Mouse (Mus musculus) fibroblast of lung, adult 2 months (primary cell): ENCODE measurements around the gene Sez6l.

Source experiments
- DNase-seq: peaks from one replicate; pipeline ENCODE4 v3.0.0-alpha.2; 2011; ENCODE audit warnings: low read depth

The Sez6l gene

DNA sequence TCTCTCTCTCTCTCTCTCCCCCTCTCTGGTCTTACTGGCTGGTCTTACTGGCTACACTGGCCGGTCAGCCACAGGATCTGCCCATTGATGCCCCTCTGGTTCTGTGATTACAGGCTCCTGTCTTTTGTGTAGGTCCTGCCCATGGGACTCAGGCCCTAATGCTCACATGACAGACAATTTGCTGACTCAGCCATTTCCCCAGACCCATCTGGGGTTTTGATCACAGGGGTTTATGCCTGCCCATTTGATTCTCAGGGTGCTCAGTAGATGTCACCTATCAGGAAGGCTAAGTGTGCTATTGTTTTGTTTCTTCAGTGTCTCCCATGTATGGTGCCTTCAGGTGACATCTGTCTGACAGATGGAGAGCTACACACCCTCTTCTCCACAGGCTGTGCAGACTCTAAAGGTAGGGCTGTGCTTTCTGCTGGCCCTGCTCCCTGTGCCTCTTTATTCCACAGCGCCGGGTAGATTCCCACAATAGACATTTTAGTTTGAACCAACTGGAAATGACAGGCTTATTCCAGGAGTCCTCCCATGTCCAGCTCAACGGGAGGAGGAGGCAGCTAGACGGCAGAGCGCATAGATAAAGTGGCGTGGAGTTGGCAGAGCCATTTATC, 80.1 kb downstream of the Sez6l start:
- DNase-seq, result no peak

GRCm38 (mm10) chr5:112493492-112493891, 83.5 kb downstream of the Sez6l start:
- no peak for DNase-seq

- DNase-seq, result no peak
These were observed 85.5 kb downstream of the Sez6l start for GRCm38 (mm10) chr5:112491489-112491888.

- no peak for DNase-seq
These were observed 88.7 kb downstream of the Sez6l start for GRCm38 (mm10) chr5:112488101-112488776.

- DNase-seq, result no peak
These were observed 89.5 kb downstream of the Sez6l start for GRCm38 (mm10) chr5:112487504-112487903.

DNA sequence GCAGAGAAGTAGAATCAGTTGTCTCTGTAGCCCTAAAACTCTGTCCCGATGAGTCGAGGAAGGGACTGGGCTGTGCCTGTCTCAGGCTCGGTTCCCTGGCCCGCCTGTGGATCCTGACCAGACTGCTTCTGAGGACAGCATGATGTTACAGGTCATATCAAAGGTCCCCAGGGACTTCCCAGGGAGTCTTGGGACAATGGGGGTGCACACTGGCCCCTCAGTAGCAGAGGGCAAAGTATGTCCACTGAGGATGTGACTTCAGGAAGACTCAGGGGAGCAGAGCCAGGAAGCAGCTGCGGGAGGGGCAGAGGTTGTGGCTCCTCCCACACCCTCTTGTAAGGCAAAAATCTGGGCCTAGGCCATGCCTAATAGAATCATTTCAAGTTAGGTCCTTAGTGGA, 90.6 kb downstream of the Sez6l start:
- DNase-seq, result no peak

GRCm38 (mm10) chr5:112484924-112485715, 91.9 kb downstream of the Sez6l start:
- DNase-seq, result no peak

DNA sequence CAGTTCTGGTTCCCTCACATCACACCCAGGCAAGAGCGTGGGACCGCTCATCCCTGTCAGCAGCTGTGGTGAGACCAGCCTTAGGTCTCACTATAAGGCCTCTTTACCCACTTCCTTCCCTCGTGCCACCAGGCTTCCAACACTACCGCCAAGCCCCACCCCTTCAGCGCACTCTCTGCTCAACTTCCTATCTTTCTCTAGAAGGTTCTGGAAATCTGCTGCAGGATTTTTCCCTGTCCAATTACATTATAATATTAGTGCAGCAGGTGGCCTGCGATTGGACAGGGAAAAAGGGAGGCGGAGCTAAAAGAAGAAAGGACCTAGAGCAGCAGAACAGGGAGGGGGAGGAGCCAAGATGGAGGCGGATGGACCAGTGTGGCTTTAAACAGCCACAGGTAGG, 94.0 kb downstream of the Sez6l start:
- DNase-seq, result no peak

- no peak for DNase-seq
These were observed 94.4 kb downstream of the Sez6l start for GRCm38 (mm10) chr5:112482551-112482950.

DNA sequence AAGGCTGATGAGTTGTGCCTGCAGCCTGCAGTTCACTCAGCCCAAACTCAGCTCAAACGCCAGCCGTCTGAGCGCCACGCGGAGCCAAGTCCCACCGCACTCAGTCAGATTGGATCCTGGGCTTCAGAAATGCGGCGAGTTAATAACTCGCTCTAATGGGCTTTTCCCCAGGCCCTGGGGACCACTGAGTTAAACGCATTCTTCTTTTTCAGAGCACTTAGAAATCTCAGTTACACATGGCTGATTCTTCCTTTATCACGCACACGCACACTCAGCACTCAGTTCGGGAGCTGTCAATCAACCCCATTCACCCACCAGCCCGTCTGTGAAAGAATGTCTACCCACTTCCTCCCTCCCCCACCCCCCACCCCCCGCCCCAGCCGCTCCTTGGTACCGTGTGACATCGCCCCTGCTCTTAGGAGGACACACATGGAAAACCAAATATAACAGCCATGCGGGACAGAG, 95.0 kb downstream of the Sez6l start:
- no peak for DNase-seq

DNA sequence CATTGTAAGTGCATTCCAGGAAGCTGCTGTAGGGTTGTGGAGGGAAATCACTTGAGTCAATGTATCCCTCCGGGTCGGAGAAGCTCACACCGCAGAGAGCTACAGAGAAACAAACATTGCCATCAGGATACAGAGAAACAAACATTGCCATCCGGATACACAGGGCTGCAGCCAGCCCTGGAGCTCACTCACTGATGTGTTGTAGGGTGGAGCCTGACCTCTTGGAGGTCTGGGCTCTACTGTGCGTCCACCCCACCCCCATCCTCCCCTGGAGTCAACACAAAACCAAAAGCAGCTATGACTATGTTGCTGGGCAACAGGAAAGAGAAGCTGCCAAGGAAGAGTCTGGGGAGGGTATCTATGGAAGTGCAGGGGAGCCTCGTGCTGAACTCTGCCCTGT, 103.5 kb downstream of the Sez6l start:
- no peak for DNase-seq

DNA sequence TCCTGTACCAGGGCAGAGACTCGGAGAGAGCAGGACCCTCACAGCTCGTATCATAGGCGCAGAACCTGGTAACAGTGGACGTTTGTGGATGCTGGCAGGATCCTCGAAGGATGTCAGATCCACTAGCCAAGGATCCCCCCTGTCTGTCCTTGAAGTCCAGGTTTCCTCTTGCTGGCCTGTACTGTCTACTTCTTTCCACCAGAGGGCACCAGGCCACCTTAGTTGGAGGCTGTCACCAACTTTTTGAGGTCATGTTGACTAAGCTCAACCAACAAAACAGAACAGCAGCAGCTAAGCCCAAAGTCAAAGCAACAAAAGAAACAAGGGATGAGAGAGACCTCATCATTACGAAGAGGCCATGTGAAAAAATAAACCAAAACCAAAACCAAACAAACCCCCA, 106.8 kb downstream of the Sez6l start:
- DNase-seq, result no peak

DNA sequence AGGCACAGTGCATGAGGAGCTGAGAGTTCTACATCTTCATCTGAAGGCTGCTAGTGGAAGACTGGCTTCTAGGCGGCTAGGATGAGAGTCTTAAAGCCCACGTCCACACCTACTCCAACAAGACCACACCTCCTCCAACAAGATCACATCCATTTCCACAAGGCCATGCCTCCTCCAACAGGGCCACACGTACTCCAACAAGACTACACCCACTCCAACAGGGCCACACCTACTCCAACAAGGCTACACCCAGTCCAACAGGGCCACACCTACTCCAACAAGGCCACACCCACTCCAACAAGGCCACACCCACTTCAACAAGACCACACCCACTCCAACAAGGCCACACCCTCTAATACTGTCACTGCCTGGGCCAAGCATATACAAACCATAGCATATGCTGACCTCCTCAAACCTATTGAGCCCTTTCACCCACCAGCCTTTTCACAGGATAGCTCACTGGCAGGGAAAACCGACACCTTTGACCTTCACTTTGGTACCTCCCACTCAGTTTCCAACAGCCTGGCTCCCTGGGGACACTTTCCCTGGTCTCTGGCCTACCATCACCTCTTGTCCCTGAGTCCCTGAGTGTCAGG, 107.9 kb downstream of the Sez6l start:
- DNase-seq, result no peak

- no peak for DNase-seq
These were observed 110.7 kb downstream of the Sez6l start for GRCm38 (mm10) chr5:112466331-112466730.

GRCm38 (mm10) chr5:112459903-112460302, 117.1 kb downstream of the Sez6l start:
- DNase-seq, result no peak

DNA sequence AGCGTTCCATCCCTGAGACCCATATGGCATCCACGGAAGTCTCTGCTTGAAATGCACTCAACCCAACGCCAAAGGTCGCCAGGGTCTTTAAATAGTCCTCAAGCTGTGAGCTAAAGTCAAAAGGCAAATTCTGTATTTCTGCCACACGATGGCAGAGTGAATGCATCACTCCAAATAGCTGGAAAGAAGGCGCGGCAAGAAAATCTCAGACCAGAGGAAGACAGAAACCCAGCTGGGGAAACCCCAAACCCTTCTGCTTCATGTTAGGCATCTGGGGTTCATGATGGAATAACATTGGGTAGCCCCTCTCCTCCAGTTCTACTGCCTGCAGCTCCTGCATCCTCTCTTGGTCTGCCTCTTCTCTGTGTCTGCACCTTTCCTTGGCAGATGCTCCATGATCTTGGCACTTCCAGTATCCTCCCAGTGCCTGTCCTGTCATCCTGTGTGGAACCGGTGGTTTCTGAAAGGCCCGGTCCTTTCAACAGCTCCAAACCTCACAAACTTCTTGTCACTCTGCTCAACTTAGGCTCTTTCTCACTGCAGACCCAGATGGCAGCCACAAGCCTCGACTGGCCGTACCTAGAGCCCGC, 121.9 kb downstream of the Sez6l start:
- DNase-seq, result no peak

DNA sequence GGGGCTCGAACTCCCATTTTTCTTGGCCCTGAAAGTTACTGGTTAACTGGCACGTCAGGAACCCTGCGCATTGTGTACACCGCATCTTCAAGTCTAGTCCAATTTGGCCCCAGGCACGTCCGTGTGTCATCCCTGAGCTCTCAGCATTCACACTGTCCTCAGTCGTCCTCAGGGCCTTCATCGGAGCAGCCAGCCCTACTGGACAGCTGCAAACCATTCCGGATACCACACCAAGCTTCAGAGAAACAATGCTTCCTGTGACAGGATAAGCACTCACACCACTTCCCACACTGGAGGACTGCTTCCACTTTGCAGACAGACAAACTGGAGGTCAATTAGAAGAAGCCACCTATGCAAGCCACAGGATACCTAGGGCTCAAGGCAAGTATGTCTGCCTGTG, 123.9 kb downstream of the Sez6l start:
- no peak for DNase-seq

DNA sequence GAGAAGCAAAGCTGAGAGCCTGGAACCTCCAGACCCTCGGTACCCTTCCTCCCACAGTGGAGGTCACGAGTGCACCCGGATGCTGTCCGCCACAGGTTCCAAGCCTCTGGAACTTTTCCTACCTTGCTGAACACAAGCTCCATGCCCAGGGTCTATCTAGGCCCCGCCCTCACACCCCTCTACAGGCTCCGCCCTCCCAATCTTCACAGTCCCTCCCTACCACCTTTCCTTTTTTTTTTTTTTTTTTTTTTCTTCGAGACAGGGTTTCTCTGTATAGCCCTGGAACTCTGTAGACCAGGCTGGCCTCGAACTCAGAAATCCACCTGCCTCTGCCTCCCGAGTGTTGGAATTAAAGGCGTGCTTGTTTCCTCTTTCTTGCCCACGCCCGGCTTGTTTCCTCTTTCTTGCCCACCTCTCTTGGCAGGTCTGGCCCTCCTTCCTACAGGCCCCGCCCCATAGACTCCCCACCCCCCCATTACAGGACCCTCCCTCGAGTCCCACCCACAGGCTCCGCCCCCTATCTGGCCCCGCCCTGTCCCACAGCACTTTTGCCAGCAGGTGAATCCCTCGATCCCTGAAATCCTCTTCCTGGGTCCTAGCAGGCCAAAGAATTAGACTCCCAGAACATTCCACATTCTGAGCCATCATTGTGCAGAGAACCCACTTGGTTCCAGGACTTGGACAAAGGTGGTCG, 128.1 kb downstream of the Sez6l start, which contains the start of gene Gm6588:
Gm6588 (plus strand) TSS at position 680 of the 694 bp plus-strand sequence.
- no peak for DNase-seq

- DNase-seq, result no peak
These were observed 138.4 kb downstream of the Sez6l start for GRCm38 (mm10) chr5:112438535-112438934.

DNA sequence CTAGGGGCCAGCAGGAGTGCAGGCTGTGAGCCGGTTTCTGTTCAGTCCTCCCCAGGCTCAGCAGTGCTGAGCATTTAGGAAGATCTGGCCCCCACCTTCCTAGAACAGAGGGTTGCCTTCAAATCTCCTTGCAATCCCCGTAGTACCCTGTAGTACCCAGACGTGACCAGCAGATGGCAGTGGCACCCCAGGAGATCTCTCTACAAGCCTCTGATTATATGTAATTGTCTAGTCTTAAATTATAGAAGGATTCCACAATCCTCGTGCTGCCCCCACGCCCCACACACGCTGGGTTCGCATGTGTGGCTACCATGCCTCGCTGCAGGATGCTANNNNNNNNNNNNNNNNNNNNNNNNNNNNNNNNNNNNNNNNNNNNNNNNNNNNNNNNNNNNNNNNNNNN, 144.0 kb downstream of the Sez6l start:
- no peak for DNase-seq

DNA sequence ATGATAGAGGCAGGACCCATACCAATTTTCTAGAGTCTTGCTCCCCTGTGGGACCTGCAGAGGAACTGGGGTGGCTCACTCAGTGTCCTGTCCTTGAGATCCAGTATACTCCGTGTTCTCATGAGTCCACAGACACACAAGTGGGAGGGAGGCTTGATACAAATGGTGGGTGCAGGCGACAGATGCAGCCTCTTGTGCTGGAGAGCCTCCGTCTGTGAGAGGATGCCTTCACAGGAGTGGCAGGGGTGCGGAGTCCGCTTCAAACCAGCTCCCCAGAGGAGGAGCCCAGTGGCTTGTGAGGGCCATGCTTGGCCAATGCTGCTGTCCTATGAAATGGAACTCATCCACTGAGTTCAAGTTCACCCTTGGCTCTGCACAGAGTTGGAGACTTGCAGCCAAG, 145.0 kb downstream of the Sez6l start:
- DNase-seq, result no peak
